ENCODE assay signal across 9 mouse cellular contexts in genomic region chr16:21814861-21815668, GRCm38 (mm10). TPM values are rescaled to one million over a fixed set of nuclear protein-coding genes. Genes with fewer than 3 reads are reported as not detected.
DNase-seq lines count a peak whose midpoint lies in the region; ATAC-seq lines count a peak whose summit lies in the region.
"Had no signal": no experiment of that assay in that cellular context is flagged by ENCODE, and none has a peak within 500 bp of the region (broad histone marks: within the 10 kb centered on the region; RNA-seq: fewer than 3 reads in every experiment).

No protein-coding gene starts in this region.

- DNase-seq in urinary bladder, postnatal 25 days (ENCODE audit: low spot score): peak; percentile 40
- no peak for DNase-seq in urinary bladder, adult 2 months (ENCODE audit: low spot score)
- DNase-seq in cerebellum, postnatal 10 days: peak; percentile 74 to 92
- DNase-seq in kidney, adult 9 months: peak; percentile 88
- DNase-seq in lung, adult 18-20 months: peak; percentile 20 to 51
- no peak for DNase-seq in gastrocnemius, postnatal 25 days

- no peaks in the 10 kb centered on the region; the same call in 1 of the 2 replicates for H3K36me3 ChIP-seq in heart, embryonic 12.5 days
- H3K36me3 ChIP-seq in neural tube, embryonic 15.5 days: peaks cover 3% of the 10 kb centered on the region; the same call in 1 of the 2 replicates
- H3K36me3 ChIP-seq: embryonic facial prominence, embryonic 13.5 days had no signal

- no peak overlapping the region for H3K9ac ChIP-seq in heart, embryonic 12.5 days
- peak overlapping the region; percentile 36; the same call in 1 of the 2 replicates for H3K9ac ChIP-seq in neural tube, embryonic 15.5 days (replicated peaks)
- H3K9ac ChIP-seq: embryonic facial prominence, embryonic 13.5 days had no signal

- WGBS in heart, embryonic 12.5 days: 68% methylated on average over 11 of the region's 11 CpGs
- WGBS in neural tube, embryonic 15.5 days: 50% methylated on average over 11 of the region's 11 CpGs

- H3K4me2 ChIP-seq in heart, embryonic 12.5 days: 0 out of 2 replicates have a peak overlapping the region, but pooled peaks have one; percentile 3
- H3K4me2 ChIP-seq in neural tube, embryonic 15.5 days: peak overlapping the region; percentile 40
- H3K4me2 ChIP-seq: embryonic facial prominence, embryonic 13.5 days had no signal

- H3K27me3 ChIP-seq in heart, embryonic 12.5 days (replicated peaks): no peaks in the 10 kb centered on the region
- H3K27me3 ChIP-seq in neural tube, embryonic 15.5 days (replicated peaks): no peaks in the 10 kb centered on the region
- H3K27me3 ChIP-seq: embryonic facial prominence, embryonic 13.5 days had no signal

- no peak for ATAC-seq in heart, embryonic 12.5 days (ENCODE audit: insufficient number of reproducible peaks, low FRiP score)
- peak; percentile 77 for ATAC-seq in neural tube, embryonic 15.5 days (ENCODE audit: low FRiP score)

- no peaks in the 10 kb centered on the region for H3K4me1 ChIP-seq in heart, embryonic 12.5 days (replicated peaks)
- H3K4me1 ChIP-seq in neural tube, embryonic 15.5 days: peaks cover 8% of the 10 kb centered on the region

- H3K4me3 ChIP-seq in heart, embryonic 12.5 days: no peak overlapping the region
- H3K4me3 ChIP-seq in neural tube, embryonic 15.5 days (replicated peaks): peak overlapping the region; percentile 17; the same call in 1 of the 2 replicates
- H3K4me3 ChIP-seq: embryonic facial prominence, embryonic 13.5 days had no signal

- no peak overlapping the region for H3K27ac ChIP-seq in heart, embryonic 12.5 days (ENCODE audit: poor library complexity, severe bottlenecking)
- H3K27ac ChIP-seq in neural tube, embryonic 15.5 days (replicated peaks): peak overlapping the region; percentile 76
- H3K27ac ChIP-seq: embryonic facial prominence, embryonic 13.5 days had no signal

- no peaks in the 10 kb centered on the region for H3K9me3 ChIP-seq in heart, embryonic 12.5 days (replicated peaks)
- H3K9me3 ChIP-seq in neural tube, embryonic 15.5 days (replicated peaks): no peaks in the 10 kb centered on the region
- H3K9me3 ChIP-seq: embryonic facial prominence, embryonic 13.5 days had no signal

RNA-seq across cellular contexts. Expression of gene Map3k13, which starts 20.9 kb away (rescaled TPM):
- polyA plus RNA-seq in urinary bladder, adult 2 months (2012; rRNA removed): 0.69 and 0.96 TPM in 2 replicates
- 0.84 and 0.91 TPM in 2 replicates for polyA plus RNA-seq in heart, embryonic 12.5 days (2016; fragmentation: Nextera tagmentation; extraction: Ambion mirVana)
- 4.8 and 5.7 TPM in 2 replicates for polyA plus RNA-seq in neural tube, embryonic 15.5 days (2015; fragmentation: Nextera tagmentation; extraction: Ambion mirVana)
- total RNA-seq in gastrocnemius, postnatal 25 days (2021): under 1 TPM; 0.41 to 0.46 TPM

RNA-seq across cellular contexts. Expression of gene Ehhadh, which starts 27.5 kb away (rescaled TPM):
- polyA plus RNA-seq in urinary bladder, adult 2 months (2012; rRNA removed): 11.6 and 13.5 TPM in 2 replicates
- 3.0 and 3.4 TPM in 2 replicates for polyA plus RNA-seq in heart, embryonic 12.5 days (2016; fragmentation: Nextera tagmentation; extraction: Ambion mirVana)
- polyA plus RNA-seq in neural tube, embryonic 15.5 days (2015; fragmentation: Nextera tagmentation; extraction: Ambion mirVana): 1.7 and 3.0 TPM in 2 replicates
- total RNA-seq in gastrocnemius, postnatal 25 days (2021): 1 to 10 TPM; 3.4 to 4.4 TPM

Comparison
In these comparisons a context has a peak if more than half of its experiments do, and no peak if none do; other contexts are left out.
1. DNase-seq: peak in urinary bladder, postnatal 25 days (single experiment), cerebellum, postnatal 10 days (2 of 2), kidney, adult 9 months (single experiment) and lung, adult 18-20 months (2 of 2); none in urinary bladder, adult 2 months (single experiment) and gastrocnemius, postnatal 25 days (single experiment).